Mouse (Mus musculus) ES-E14 (cell line): Measurements from ENCODE around the gene Fmo2.

Experiments used
- HCFC1 ChIP-seq: IDR thresholded peaks from 2 replicates; pipeline ENCODE4 v1.6.1; 2012; ENCODE audit warnings: low read length, inconsistent platforms, borderline replicate concordance; ENCODE audit not compliant: insufficient read depth
- MAFK ChIP-seq: IDR thresholded peaks from 2 replicates; pipeline ENCODE4 v1.6.1; 2014; ENCODE audit warnings: mild to moderate bottlenecking, low read depth, low read length, inconsistent platforms; ENCODE audit not compliant: insufficient read depth

DNA sequence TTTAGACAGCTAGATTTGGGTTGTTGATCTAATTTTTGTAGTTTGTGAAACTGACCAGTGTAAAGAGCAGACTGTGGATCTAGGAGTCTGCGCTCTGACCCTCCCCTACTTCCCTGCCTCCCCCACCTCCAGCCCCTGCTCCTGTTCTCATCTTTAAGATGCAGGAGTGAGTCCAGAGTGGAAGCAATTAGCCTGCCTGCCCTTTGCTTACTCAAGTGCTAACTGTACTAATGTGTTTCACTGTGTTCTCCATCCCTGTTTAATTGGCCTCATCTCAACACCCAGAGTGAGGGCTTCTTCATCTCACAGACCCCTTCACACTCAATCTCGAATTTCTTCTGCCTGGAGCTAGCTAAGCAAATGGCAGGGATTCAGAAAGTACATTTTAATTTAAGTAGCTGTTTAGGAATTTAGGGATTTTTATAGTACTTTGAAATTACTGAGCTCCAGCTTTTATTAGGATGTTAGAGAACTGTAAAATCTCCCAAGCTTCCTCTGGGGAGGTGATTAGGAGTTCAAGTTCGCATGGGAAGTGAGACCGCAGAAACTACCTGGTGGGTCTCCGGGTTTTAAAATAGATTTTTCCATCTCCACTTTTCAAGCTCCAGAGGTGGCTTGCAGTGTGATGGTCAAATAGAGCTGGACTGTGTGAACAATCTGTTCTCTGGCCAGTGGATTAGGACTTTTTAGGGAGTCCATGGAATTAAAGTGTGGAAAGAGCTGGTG is 39.6 kb upstream of the Fmo2 start:
- TF ChIP-seq HCFC1: no peak
- no peak for TF ChIP-seq MAFK
